Mouse (Mus musculus) intestine, embryonic 14.5 days (tissue): ENCODE measurements around the gene Ripply3. TPM values are rescaled to one million over a fixed set of nuclear protein-coding genes. Genes with fewer than 3 reads are reported as not detected.
A peak's percentile ranks its signal among the peaks of the same experiment; 100 is the strongest.

ENCODE experiments used
- ATAC-seq: fragments of 200-750 bp; cut with Nextera tagmentation; replicated peaks from 2 replicates; pipeline ENCODE4 v1.8.0; 2017; ENCODE audit warnings: low read depth, moderate number of reproducible peaks, moderate TSS enrichment, moderate library complexity; ENCODE audit not compliant: low FRiP score, low TSS enrichment
- DNase-seq: peaks from one replicate; pipeline ENCODE4 v3.0.0-alpha.2; 2018; ENCODE audit warnings: low spot score
- H3K27ac ChIP-seq: fragments of 300-500 bp; sonication (generic); 2 replicates; pipeline ENCODE4 v1.5.1; 2014; ENCODE audit warnings: low read depth, mild to moderate bottlenecking, control low read depth
- H3K27me3 ChIP-seq: fragments of 300-500 bp; sonication (generic); replicated peaks from 2 replicates; pipeline ENCODE4 v1.6.1; 2014; ENCODE audit warnings: low read length, control low read depth; ENCODE audit not compliant: control insufficient read depth, insufficient read depth
- H3K36me3 ChIP-seq: fragments of 300-500 bp; sonication (generic); 2 replicates; pipeline ENCODE4 v1.6.1; 2014; ENCODE audit warnings: low read length, control low read depth; ENCODE audit not compliant: control insufficient read depth, insufficient read depth
- H3K4me1 ChIP-seq: fragments of 300-500 bp; sonication (generic); replicated peaks from 2 replicates; pipeline ENCODE4 v1.6.1; 2014; ENCODE audit warnings: low read length, control low read depth, mixed read lengths; ENCODE audit not compliant: control insufficient read depth, insufficient read depth
- H3K4me2 ChIP-seq: fragments of 300-500 bp; sonication (generic); 2 replicates; pipeline ENCODE4 v1.6.1; 2014; ENCODE audit warnings: low read length
- H3K4me3 ChIP-seq: fragments of 300-500 bp; sonication (generic); 2 replicates; pipeline ENCODE4 v1.5.1; 2014; ENCODE audit warnings: low read depth, low read length, control low read depth, mixed read lengths
- H3K9ac ChIP-seq: fragments of 300-500 bp; sonication (generic); 2 replicates; pipeline ENCODE4 v1.6.1; 2014; ENCODE audit warnings: mild to moderate bottlenecking, low read length
- H3K9me3 ChIP-seq: fragments of 300-500 bp; sonication (generic); 2 replicates; pipeline ENCODE4 v1.6.1; 2016; ENCODE audit warnings: low read length, control low read depth; ENCODE audit not compliant: control insufficient read depth
- WGBS: fragments of 180-500 bp; shearing (Covaris S2); extraction: QIAGEN DNeasy Blood & Tissue Kit; methylation state at CpG from one replicate; pipeline ENCODE4 v1.1.7; 2014; 5-methylcytosine and 5-hydroxymethylcytosine counted together
- polyA plus RNA-seq: library from polyadenylated mRNA; unstranded; fragments of >200 nt; fragmentation: Nextera tagmentation; extraction: Ambion mirVana; gene quantifications from 2 replicates; pipeline ENCODE4 v1.2.1, GENCODE M21; 2014

Gene Ripply3
- polyA plus RNA-seq, 1 experiment from 2014 or later = 4.4 TPM

DNA sequence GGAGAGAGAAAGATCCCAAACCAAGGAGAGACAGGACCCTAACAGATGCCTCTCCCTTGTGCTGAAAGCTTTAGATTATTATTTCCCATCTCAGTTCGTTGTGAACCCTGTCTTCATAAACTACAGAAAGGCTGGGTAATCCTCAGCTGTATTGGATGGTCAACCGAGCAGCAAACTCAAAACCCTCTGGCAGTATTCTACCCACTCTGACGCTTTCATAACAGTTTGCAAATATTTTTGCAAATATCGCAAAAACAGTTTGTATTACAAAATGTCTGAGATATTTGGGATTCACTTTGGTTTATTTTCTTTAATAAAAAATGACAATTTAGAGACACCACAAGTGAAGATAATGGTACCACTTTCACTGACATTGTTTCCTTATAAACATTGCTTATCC, 16.3 kb upstream of the Ripply3 start:
- Histone ChIP-seq H3K4me3 (peak overlapping the region; percentile 68; the same call in 1 of the 2 replicates), H3K9me3 (no peaks in the 10 kb centered on the region), H3K4me2 (peak overlapping the region; percentile 94), H3K4me1 (peaks cover 9% of the 10 kb centered on the region; the same call in 1 of the 2 replicates), H3K27me3 (no peaks in the 10 kb centered on the region), H3K27ac (peak overlapping the region; percentile 98), H3K36me3 (no peaks in the 10 kb centered on the region), H3K9ac (peak overlapping the region; percentile 83; the same call in 1 of the 2 replicates)
- 76% methylated on average over 4 of the region's 4 CpGs for WGBS
- DNase-seq (no peak), ATAC-seq (no peak)

DNA sequence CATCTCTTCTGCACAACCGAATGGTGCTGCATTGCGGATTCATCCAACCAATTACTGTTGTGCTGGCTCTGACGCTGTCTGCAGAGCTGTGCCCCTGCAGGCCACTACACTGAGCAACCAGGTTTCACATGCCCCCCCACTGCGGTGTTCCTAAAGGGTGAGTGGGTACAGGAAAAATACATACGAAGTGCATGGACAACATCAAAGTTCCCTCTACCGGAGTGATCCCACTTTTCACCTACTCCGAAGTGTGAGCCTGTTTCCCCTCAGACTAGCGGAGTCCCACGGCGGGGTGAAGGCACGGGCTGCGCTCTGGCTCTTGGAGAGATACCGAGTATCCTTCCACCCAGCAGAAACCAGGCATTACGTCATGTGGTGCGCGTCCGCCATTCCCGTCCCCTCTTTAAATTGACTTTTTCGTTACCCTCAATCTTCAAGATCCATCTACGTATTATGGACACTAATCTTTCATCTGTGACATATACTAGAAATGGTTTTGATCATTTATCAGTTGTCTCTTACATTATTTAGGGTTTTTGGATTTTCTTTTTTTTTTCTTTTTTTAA, 15.5 kb upstream of the Ripply3 start:
- Histone ChIP-seq H3K9ac (peak overlapping the region; percentile 83), H3K4me1 (peaks cover 9% of the 10 kb centered on the region; the same call in 1 of the 2 replicates), H3K9me3 (no peaks in the 10 kb centered on the region), H3K27me3 (no peaks in the 10 kb centered on the region), H3K36me3 (no peaks in the 10 kb centered on the region), H3K4me3 (peak overlapping the region; percentile 68), H3K27ac (peak overlapping the region; percentile 98), H3K4me2 (peak overlapping the region; percentile 94)
- ATAC-seq (peak; percentile 89), DNase-seq (peak; percentile 97)
- WGBS = 0% methylated on average over 20 of the region's 20 CpGs

DNA sequence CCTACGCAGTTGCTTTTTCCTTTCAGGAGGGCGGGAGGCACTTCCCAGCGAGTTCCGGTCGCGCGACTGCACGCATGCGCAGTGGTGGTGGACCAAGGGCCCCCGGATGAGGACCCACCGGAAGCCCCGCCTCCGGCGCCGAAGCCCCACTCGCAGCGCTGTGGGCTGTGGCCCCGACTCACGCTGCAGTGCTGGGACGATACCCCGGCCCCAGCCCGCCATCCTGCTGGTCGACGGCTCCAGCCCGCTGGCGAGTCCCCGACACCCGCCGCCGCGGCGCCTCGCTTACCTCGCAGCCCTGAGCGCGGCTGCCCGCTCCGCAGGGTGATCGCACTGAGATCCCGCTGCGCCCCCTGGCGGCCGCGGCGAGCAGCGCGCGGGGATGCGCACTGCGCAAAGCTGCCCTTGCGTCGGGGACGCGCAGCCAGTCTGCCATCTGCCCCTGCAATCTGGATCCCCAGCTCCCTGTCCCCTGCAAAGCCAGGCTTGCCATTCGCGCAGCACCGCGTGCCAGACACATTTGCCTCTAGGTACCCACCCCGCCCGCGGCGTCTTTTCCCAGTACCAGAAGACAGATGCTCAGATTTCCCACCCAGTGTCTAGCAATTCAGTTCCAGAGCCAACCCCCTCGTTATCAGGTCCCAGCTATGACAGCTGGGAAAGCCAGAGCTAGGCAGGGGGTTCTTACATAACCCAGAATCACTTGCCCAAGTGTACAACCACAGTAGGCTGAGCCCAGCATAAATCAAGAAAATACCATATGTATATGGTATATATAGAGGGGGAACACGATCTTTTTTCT, 14.8 kb upstream of the Ripply3 start, which contains the start of gene Hlcs:
Gene Hlcs, minus strand, starts transcription at position 343 of the 802 bp plus-strand sequence.
- WGBS = 1% methylated on average over 64 of the region's 64 CpGs

DNA sequence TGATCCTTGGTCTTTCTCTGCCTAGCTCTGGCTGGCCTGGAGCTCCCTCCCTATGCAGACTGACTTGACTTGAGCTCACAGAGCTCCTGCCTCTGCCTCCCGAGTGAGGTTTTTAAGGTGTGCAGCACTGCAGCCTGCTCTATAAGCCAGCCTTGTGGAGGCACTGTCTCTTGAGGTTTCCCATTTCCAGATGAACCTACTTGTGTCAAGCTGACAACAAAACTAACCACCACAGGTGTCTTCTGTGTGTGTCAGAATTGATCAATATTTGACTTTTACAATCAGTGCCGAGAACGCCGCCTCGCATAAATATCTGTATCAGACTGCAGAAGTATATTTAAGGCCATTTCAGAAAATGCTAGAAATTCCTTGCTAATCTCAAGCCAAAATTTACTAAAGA, 13.6 kb upstream of the Ripply3 start:
- ATAC-seq (no peak), DNase-seq (no peak)
- Histone ChIP-seq H3K27me3 (no peaks in the 10 kb centered on the region), H3K9me3 (no peaks in the 10 kb centered on the region), H3K9ac (no peak overlapping the region), H3K4me1 (peaks cover 9% of the 10 kb centered on the region; the same call in 1 of the 2 replicates), H3K27ac (no peak overlapping the region), H3K4me3 (no peak overlapping the region), H3K36me3 (no peaks in the 10 kb centered on the region), H3K4me2 (no peak overlapping the region)
- WGBS = 88% methylated on average over 5 of the region's 5 CpGs

More for the DNA sequence above, 14.8 kb upstream of the Ripply3 start, which contains the start of gene Hlcs:
- DNase-seq = peak; percentile 98
- Histone ChIP-seq H3K27me3 (no peaks in the 10 kb centered on the region), H3K27ac (peak within 1 kb of the TSS; percentile 98), H3K9ac (peak within 1 kb of the TSS; percentile 83), H3K4me3 (peak within 1 kb of the TSS; percentile 68), H3K4me1 (peaks cover 9% of the 10 kb centered on the region; the same call in 1 of the 2 replicates), H3K4me2 (peak within 1 kb of the TSS; percentile 94), H3K9me3 (no peaks in the 10 kb centered on the region), H3K36me3 (no peaks in the 10 kb centered on the region)
- peak; percentile 94 for ATAC-seq

DNA sequence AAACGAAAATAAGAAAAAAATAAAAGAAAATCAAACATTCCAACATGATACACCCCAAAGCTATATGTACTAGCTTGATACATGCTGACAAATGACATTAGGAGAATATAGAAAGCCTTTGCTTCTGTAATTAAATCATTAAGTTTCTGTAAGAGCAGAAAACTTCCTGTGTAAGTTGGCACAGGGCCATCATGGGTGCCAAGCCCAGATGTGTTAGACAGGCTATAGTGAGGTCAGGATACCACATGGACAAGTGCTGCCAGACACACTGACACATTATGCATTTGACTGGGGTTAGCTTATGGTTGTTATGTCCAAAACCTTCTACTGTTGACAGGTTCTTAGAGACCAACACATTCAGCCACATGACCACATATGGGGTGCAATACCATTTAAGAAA, 13.0 kb upstream of the Ripply3 start:
- no peaks in the 10 kb centered on the region for H3K36me3 ChIP-seq
- WGBS = 38% methylated on average over 1 of the region's 1 CpGs
- peaks cover 9% of the 10 kb centered on the region; the same call in 1 of the 2 replicates for H3K4me1 ChIP-seq
- no peaks in the 10 kb centered on the region for H3K27me3 ChIP-seq
- H3K4me3 ChIP-seq = no peak overlapping the region
- no peak overlapping the region for H3K4me2 ChIP-seq
- no peak for DNase-seq
- H3K9me3 ChIP-seq = no peaks in the 10 kb centered on the region
- H3K27ac ChIP-seq = no peak overlapping the region
- ATAC-seq = no peak
- H3K9ac ChIP-seq = no peak overlapping the region

DNA sequence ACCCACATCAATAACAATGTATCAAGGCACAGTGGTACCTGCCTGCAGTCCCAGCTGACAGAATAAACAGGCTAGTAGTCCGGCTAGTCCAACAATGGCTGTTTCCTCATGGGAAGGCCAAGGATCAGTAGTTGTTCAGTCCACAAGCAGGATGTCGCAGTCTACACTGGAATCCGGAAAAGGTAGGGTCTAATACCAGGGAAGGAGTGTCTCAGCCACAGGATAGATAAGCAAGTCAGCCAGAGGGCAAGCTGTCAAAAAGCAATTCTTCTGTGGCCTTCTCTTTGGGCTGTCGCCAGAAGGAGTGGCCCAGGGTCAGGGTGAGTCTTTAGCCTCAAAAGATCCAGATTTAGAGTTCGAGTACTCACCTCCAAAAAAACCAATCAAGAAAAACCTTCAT, 10.5 kb upstream of the Ripply3 start:
- DNase-seq (no peak), ATAC-seq (no peak)
- H3K9me3 ChIP-seq = no peaks in the 10 kb centered on the region
- H3K4me3 ChIP-seq = no peak overlapping the region
- WGBS = 76% methylated on average over 5 of the region's 5 CpGs
- no peak overlapping the region for H3K9ac ChIP-seq
- no peaks in the 10 kb centered on the region for H3K27me3 ChIP-seq
- H3K36me3 ChIP-seq = no peaks in the 10 kb centered on the region
- H3K27ac ChIP-seq = no peak overlapping the region
- H3K4me2 ChIP-seq = no peak overlapping the region
- peaks cover 6% of the 10 kb centered on the region; the same call in 1 of the 2 replicates for H3K4me1 ChIP-seq

DNA sequence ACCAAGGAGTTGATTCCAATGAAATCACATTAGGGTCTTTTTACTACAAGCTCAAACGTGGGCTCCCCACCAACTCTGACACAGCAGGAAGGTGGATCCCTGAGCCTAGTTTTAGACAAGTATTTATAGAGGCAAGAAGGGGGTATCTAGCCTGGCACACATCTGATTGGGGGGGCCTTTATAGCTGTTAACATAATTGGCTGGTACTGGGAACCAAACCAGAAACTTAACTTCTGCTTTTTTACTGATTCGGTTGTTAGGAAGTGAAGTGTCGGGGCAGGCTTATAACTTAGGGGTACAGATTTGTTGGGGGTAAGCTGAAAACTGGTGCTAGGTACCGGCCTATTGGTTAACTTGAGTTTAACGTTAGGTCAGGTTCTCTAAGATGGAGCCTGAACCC, 8.0 kb upstream of the Ripply3 start:
- Histone ChIP-seq H3K4me3 (no peak overlapping the region), H3K9me3 (no peaks in the 10 kb centered on the region), H3K4me2 (no peak overlapping the region), H3K36me3 (no peaks in the 10 kb centered on the region), H3K9ac (no peak overlapping the region), H3K27me3 (no peaks in the 10 kb centered on the region), H3K27ac (no peak overlapping the region), H3K4me1 (no peaks in the 10 kb centered on the region)
- 84% methylated on average over 5 of the region's 5 CpGs for WGBS
- ATAC-seq = no peak
- no peak for DNase-seq

DNA sequence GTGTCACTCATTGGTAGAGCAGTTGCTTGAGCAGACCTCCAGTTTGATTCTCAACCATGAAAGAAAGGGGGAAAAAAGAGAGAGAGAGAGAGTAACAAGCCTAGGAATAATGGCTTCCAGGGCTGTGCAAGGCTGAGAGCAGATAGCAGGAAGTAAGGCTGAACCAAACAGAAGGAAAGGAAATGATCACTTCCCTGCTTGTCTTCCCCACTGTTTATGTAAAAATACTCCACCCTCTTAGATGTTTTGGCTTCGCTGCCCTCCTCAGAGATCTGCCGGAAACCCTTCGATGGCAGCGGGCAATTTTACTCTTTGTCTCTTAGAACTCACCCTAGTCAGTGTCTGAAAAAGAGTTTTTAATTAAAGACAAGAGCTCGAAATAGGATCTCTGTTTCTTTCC, 4.5 kb upstream of the Ripply3 start:
- Histone ChIP-seq H3K9me3 (no peaks in the 10 kb centered on the region), H3K27me3 (peaks cover 14% of the 10 kb centered on the region), H3K4me2 (no peak overlapping the region), H3K4me3 (no peak overlapping the region), H3K9ac (no peak overlapping the region), H3K27ac (no peak overlapping the region), H3K36me3 (no peaks in the 10 kb centered on the region), H3K4me1 (peaks cover 4% of the 10 kb centered on the region; the same call in 1 of the 2 replicates)
- WGBS = 64% methylated on average over 5 of the region's 5 CpGs
- DNase-seq (no peak), ATAC-seq (no peak)
